Mouse (Mus musculus) forelimb bud, embryonic 11.5 days (tissue): ENCODE measurements at regions not wholly inside any gene's neighbourhood (a gene's known extent, or its start where the extent isn't known, plus 50 kb on each side); places are given as distances from the start of the nearest gene placed in this dataset.

Experiments
- DNase-seq: peaks from one replicate; pipeline ENCODE4 v3.0.0-alpha.2; 2012; ENCODE audit warnings: low read depth, low spot score

DNA sequence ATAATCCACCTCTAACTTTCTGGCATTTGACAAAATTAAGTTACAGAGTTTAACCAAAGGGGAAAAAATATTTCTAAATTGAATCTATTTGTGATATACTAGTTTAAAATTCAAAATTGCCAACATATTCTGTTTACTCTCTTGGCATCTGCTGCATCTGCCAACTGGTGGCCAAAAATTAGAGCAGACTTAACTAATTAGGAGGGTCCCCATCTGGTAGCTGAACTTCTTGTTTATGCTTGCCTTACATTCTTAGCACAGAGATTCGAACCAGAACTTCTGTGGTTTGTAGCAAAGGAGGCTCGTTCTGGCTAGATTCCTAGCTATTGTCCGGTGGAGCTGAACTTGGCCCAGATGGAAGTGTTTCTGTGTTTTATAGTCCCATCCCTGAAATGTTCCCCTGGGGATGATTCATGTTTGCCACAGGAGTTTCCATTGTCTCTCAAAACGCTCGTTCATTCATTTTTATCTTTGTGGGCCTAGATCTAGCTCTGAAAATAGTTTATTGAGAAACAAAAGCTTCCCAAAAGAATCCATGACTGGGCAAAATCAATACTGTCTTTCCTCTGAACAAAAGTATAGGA is 3461.5 kb upstream of the Gm7489 start:
- no peak for DNase-seq

DNA sequence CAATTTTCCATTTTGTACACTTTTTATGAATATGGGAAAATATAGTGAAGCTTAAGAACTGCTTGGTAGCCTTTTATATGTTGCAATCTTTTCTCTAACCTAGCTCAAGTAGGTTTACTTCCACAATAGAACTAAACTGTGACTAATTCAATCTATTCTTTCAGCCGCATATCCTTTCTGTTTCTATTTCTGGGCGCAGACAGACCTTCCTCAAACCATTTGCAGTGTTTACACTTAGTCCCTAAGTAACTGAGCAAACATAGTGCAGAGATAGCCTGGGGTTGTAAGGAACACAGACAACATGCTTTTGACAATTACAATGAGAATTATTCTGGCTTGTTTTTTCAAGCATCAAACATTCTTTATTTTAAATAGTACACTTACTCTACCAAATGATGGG is 3435.1 kb upstream of the Gm7489 start:
- no peak for DNase-seq

DNA sequence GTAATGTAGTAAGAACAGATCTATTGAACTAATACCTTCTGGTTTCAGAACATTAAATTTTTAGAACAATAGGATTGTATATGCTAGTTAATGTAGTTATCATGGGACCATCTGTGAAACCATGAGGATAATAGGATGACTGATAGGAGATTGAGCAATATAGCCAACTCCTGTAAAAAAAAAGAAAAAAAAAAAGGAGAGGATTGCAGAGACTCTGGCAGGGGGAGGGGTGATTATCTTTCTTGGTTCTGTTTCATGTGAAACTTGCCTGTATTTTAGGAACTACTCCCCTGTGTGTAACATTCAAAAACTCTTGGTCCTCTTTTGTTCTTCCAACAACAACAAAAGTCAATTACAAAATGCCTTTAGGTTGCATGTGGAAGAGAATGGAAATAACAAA is 3412.1 kb upstream of the Gm7489 start:
- DNase-seq = no peak

- DNase-seq = no peak
Measured at GRCm38 (mm10) chr15:50498716-50499115, 3386.0 kb upstream of the Gm7489 start.

- DNase-seq = no peak
Measured at GRCm38 (mm10) chr15:50507999-50508624, 3376.6 kb upstream of the Gm7489 start.

DNA sequence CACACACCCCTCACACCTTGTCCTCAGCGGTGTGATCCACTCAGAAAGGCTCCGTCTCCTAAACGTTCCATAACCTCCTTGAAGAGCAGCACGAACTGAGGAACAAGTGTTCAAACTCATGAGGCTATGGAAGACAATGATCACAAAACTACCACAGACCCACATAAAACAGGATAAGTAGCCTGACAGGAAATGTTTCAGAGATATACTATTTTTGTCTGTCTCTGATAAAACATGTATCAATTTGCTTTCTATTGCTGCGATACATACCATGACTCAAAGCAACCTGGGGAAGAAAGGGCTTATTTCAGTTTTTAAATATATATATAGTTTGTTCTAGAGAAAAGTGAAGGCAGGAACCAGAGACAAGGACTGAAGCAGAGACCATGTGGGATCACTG is 3371.7 kb upstream of the Gm7489 start:
- DNase-seq = no peak

GRCm38 (mm10) chr15:50524841-50525240 is 3359.9 kb upstream of the Gm7489 start:
- DNase-seq = no peak

DNA sequence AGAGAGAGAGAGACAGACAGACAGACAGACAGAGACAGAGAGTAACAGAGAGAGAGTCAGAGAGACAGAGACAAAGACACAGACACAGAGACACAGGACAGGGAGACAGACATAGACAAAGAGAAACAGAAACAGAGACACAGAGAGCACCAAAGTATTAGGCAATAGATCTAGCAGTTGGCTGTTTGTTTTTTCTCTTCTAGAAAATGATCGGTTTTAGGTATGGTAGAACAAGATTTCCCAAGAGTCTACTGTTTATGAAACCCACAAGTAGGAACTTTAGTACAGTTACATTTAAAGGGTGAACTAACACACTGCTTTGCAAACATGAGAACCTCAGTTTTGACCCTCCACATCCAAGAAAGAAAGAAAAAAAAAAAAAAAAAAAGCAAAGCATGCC is 3350.2 kb upstream of the Gm7489 start:
- DNase-seq = no peak

- DNase-seq = no peak
Measured at GRCm38 (mm10) chr15:50563611-50564010, 3321.1 kb upstream of the Gm7489 start.

DNA sequence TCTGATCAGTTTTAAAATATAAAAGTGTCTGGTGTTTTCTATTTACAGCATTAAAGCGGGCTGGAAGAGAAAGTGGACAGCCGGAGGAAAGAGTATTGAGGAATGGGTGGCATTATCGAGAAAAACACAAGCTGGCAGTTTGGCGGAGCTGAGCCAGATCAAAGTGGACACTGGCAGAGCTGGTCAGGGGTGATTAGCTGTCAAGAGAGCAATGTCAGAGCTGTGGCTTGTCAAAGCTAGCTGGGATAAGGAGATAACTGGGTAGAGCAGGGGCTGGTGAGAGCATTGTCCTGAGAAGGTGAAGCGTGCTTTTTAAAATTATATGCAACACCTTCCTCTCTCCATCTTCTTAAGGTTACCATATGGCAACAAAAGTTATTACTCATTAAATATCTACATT is 3303.9 kb upstream of the Gm7489 start:
- no peak for DNase-seq

DNA sequence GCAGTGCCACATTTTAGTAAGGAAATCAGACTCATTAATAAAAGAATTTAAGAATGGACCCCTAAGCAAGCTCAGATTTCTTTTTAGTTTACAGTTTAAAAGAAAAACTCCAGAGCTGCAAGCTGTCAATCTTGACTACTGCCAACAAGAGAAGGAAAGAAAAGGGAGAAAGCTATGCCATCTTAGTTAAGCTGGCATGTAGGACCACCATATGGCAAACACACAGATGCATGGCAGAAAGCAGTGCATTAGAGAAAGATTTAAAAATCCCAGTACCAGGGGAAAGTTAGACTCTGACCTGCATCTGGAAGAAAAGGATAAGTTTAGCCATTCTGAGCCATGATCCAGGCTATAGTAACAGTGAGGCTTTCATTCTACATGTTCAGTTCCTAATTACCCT is 3300.8 kb upstream of the Gm7489 start:
- DNase-seq = no peak

GRCm38 (mm10) chr15:50585496-50585895 is 3299.2 kb upstream of the Gm7489 start:
- no peak for DNase-seq
